ENCODE assay signal across 14 mouse cellular contexts in genomic region chr4:98778219-98778618, GRCm38 (mm10). TPM values are rescaled to one million over a fixed set of nuclear protein-coding genes. Genes with fewer than 3 reads are reported as not detected.
A peak's percentile ranks its signal among the peaks of the same experiment; 100 is the strongest.
DNase-seq lines count a peak whose midpoint lies in the region; ATAC-seq and TF ChIP-seq lines count a peak whose summit lies in the region.
"Had no signal": no experiment of that assay in that cellular context is flagged by ENCODE, and none has a peak within 500 bp of the region (broad histone marks: within the 10 kb centered on the region; RNA-seq: fewer than 3 reads in every experiment).

No protein-coding gene starts in this region.

- DNase-seq in heart, postnatal 0 days (ENCODE audit: low spot score), result no peak
- no peak for DNase-seq in heart, adult 18-20 months
- DNase-seq in midbrain, embryonic 14.5 days, result no peak
- no peak for DNase-seq in urinary bladder, postnatal 36 days (ENCODE audit: low spot score in 2 of 2)
- DNase-seq in left cerebral cortex, adult 18-20 months (ENCODE audit: low spot score in 2 of 2), result no peak
- DNase-seq in kidney, postnatal 4 days, result no peak
- DNase-seq: adrenal gland, adult 8-10 months; kidney, postnatal 14 days; liver; thymus, adult 18-20 months had no signal

- TF ChIP-seq CTCF in heart, postnatal 0 days (IDR thresholded peaks at IDR 0.05; ENCODE audit: low read depth), result no peak

- H3K4me2 ChIP-seq in heart, postnatal 0 days (ENCODE audit: low read depth, low read length), result peak overlapping the region; percentile 29
- H3K4me2 ChIP-seq in embryonic facial prominence, embryonic 12.5 days (replicated peaks), result peak overlapping the region; percentile 22
- H3K4me2 ChIP-seq in forebrain, embryonic 16.5 days (ENCODE audit: low read length), result 0 out of 2 replicates have a peak overlapping the region, but pooled peaks have one; percentile 13
- peak overlapping the region; percentile 37 for H3K4me2 ChIP-seq in midbrain, embryonic 14.5 days (ENCODE audit: low read length)

- H3K36me3 ChIP-seq in heart, postnatal 0 days (replicated peaks; ENCODE audit: control insufficient read depth, insufficient read depth, low read length), result no peaks in the 10 kb centered on the region
- peaks cover 11% of the 10 kb centered on the region; the same call in 1 of the 2 replicates for H3K36me3 ChIP-seq in embryonic facial prominence, embryonic 12.5 days
- no peaks in the 10 kb centered on the region for H3K36me3 ChIP-seq in forebrain, embryonic 16.5 days (ENCODE audit: control insufficient read depth, insufficient read depth)
- no peaks in the 10 kb centered on the region for H3K36me3 ChIP-seq in midbrain, embryonic 14.5 days (ENCODE audit: control insufficient read depth, insufficient read depth, low read length)
- H3K36me3 ChIP-seq: G1E had no signal

- 15% methylated on average over 16 of the region's 16 CpGs for WGBS in heart, postnatal 0 days
- 17% methylated on average over 16 of the region's 16 CpGs for WGBS in embryonic facial prominence, embryonic 12.5 days
- 12% methylated on average over 16 of the region's 16 CpGs for WGBS in forebrain, embryonic 16.5 days
- 19% methylated on average over 16 of the region's 16 CpGs for WGBS in midbrain, embryonic 14.5 days

- no peak overlapping the region for H3K27ac ChIP-seq in heart, postnatal 0 days (ENCODE audit: low read depth)
- peak overlapping the region; percentile 76 for H3K27ac ChIP-seq in embryonic facial prominence, embryonic 12.5 days
- no peak overlapping the region for H3K27ac ChIP-seq in forebrain, embryonic 16.5 days (ENCODE audit: low read length)
- H3K27ac ChIP-seq in midbrain, embryonic 14.5 days (replicated peaks; ENCODE audit: low read depth, low read length), result no peak overlapping the region

- no peak overlapping the region for H3K4me3 ChIP-seq in heart, postnatal 0 days (ENCODE audit: low read depth, low read length)
- H3K4me3 ChIP-seq in embryonic facial prominence, embryonic 12.5 days, result no peak overlapping the region
- H3K4me3 ChIP-seq in forebrain, embryonic 16.5 days (replicated peaks; ENCODE audit: low read length), result no peak overlapping the region
- H3K4me3 ChIP-seq in midbrain, embryonic 14.5 days (replicated peaks; ENCODE audit: low read depth, low read length), result no peak overlapping the region

- H3K9ac ChIP-seq in heart, postnatal 0 days (replicated peaks; ENCODE audit: low read depth, low read length), result no peak overlapping the region
- no peak overlapping the region for H3K9ac ChIP-seq in embryonic facial prominence, embryonic 12.5 days
- no peak overlapping the region for H3K9ac ChIP-seq in forebrain, embryonic 16.5 days (replicated peaks; ENCODE audit: low read depth, low read length)
- H3K9ac ChIP-seq in midbrain, embryonic 14.5 days (replicated peaks; ENCODE audit: low read length), result no peak overlapping the region

- TF ChIP-seq EP300 in heart, postnatal 0 days (IDR thresholded peaks at IDR 0.05; ENCODE audit: low read depth), result no peak

- no peaks in the 10 kb centered on the region; the same call in 1 of the 2 replicates for H3K4me1 ChIP-seq in heart, postnatal 0 days (ENCODE audit: control insufficient read depth, insufficient read depth)
- peaks cover 44% of the 10 kb centered on the region for H3K4me1 ChIP-seq in embryonic facial prominence, embryonic 12.5 days
- H3K4me1 ChIP-seq in forebrain, embryonic 16.5 days (replicated peaks; ENCODE audit: control insufficient read depth, insufficient read depth, low read length), result no peaks in the 10 kb centered on the region; the same call in 1 of the 2 replicates
- peaks cover 4% of the 10 kb centered on the region; the same call in 1 of the 2 replicates for H3K4me1 ChIP-seq in midbrain, embryonic 14.5 days (ENCODE audit: control insufficient read depth, insufficient read depth, low read length)

- peaks cover 13% of the 10 kb centered on the region; the same call in 1 of the 2 replicates for H3K27me3 ChIP-seq in heart, postnatal 0 days (ENCODE audit: control insufficient read depth, insufficient read depth, low read length)
- no peaks in the 10 kb centered on the region for H3K27me3 ChIP-seq in embryonic facial prominence, embryonic 12.5 days
- H3K27me3 ChIP-seq in forebrain, embryonic 16.5 days (replicated peaks; ENCODE audit: control insufficient read depth, insufficient read depth, low read length), result no peaks in the 10 kb centered on the region
- H3K27me3 ChIP-seq in midbrain, embryonic 14.5 days (ENCODE audit: control insufficient read depth, insufficient read depth, low read length), result no peaks in the 10 kb centered on the region

- no peaks in the 10 kb centered on the region for H3K9me3 ChIP-seq in heart, postnatal 0 days (replicated peaks; ENCODE audit: control insufficient read depth, low read length)
- H3K9me3 ChIP-seq in embryonic facial prominence, embryonic 12.5 days, result no peaks in the 10 kb centered on the region
- no peaks in the 10 kb centered on the region for H3K9me3 ChIP-seq in forebrain, embryonic 16.5 days (ENCODE audit: control insufficient read depth, low read length)
- H3K9me3 ChIP-seq in midbrain, embryonic 14.5 days (ENCODE audit: control insufficient read depth, low read length), result no peaks in the 10 kb centered on the region

- no peak for ATAC-seq in heart, postnatal 0 days (ENCODE audit: insufficient read depth, low read depth)
- no peak for ATAC-seq in embryonic facial prominence, embryonic 12.5 days (ENCODE audit: insufficient number of reproducible peaks, insufficient read depth, low FRiP score, low TSS enrichment)
- ATAC-seq in forebrain, embryonic 16.5 days, result no peak
- no peak for ATAC-seq in midbrain, embryonic 14.5 days (ENCODE audit: low FRiP score, low TSS enrichment)

RNA-seq across cellular contexts. Expression of gene Kank4, which starts 39.1 kb away (rescaled TPM):
- 1.1 and 3.3 TPM in 2 replicates for total RNA-seq in heart, postnatal 0 days (2014; rRNA removed; ENCODE audit: low replicate concordance)
- 0.22 and 0.38 TPM in 2 replicates for polyA plus RNA-seq in heart, postnatal 0 days (2015; fragmentation: Nextera tagmentation; extraction: Ambion mirVana)
- total RNA-seq in heart, adult 18-20 months (2021), result under 1 TPM; 0.52 to 0.72 TPM
- polyA plus RNA-seq in embryonic facial prominence, embryonic 12.5 days (2016; fragmentation: Nextera tagmentation; extraction: Ambion mirVana), result 2.7 and 2.8 TPM in 2 replicates
- 0.29 and 0.46 TPM in 2 replicates for polyA plus RNA-seq in forebrain, embryonic 16.5 days (2015; fragmentation: Nextera tagmentation; extraction: Ambion mirVana)
- polyA plus RNA-seq in midbrain, embryonic 14.5 days (2014; fragmentation: Nextera tagmentation; extraction: Ambion mirVana), result 0.36 and 0.50 TPM in 2 replicates
- total RNA-seq in left cerebral cortex, adult 18-20 months (2021), result 1 to 10 TPM; 3.8 to 4.4 TPM
- polyA plus RNA-seq: G1E had no signal

RNA-seq across cellular contexts. Expression of gene I0C0044D17Rik, which starts 45.4 kb away (rescaled TPM):
- not detected in 2 replicates for total RNA-seq in heart, postnatal 0 days (2014; rRNA removed; ENCODE audit: low replicate concordance)
- not detected in 2 replicates for polyA plus RNA-seq in heart, postnatal 0 days (2015; fragmentation: Nextera tagmentation; extraction: Ambion mirVana)
- total RNA-seq in heart, adult 18-20 months (2021), result not detected
- not detected in 2 replicates for polyA plus RNA-seq in embryonic facial prominence, embryonic 12.5 days (2016; fragmentation: Nextera tagmentation; extraction: Ambion mirVana)
- not detected in 2 replicates for polyA plus RNA-seq in forebrain, embryonic 16.5 days (2015; fragmentation: Nextera tagmentation; extraction: Ambion mirVana)
- polyA plus RNA-seq in midbrain, embryonic 14.5 days (2014; fragmentation: Nextera tagmentation; extraction: Ambion mirVana), result not detected in 2 replicates
- not detected for total RNA-seq in left cerebral cortex, adult 18-20 months (2021)
- total RNA-seq: adrenal gland, adult 8-10 months; G1E; gastrocnemius, adult 18-20 months had no signal
- polyA plus RNA-seq: G1E had no signal

RNA-seq across cellular contexts. Expression of gene L1td1, which starts 51.7 kb away (rescaled TPM):
- 0.11 TPM in 1 of 2 replicates, not detected in the other for total RNA-seq in heart, postnatal 0 days (2014; rRNA removed; ENCODE audit: low replicate concordance)
- not detected in 2 replicates for polyA plus RNA-seq in heart, postnatal 0 days (2015; fragmentation: Nextera tagmentation; extraction: Ambion mirVana)
- total RNA-seq in heart, adult 18-20 months (2021), result under 1 TPM in 1 of 2 experiments, not detected in 1; 0.07 TPM
- 0.46 TPM in 2 replicates for polyA plus RNA-seq in embryonic facial prominence, embryonic 12.5 days (2016; fragmentation: Nextera tagmentation; extraction: Ambion mirVana)
- polyA plus RNA-seq in forebrain, embryonic 16.5 days (2015; fragmentation: Nextera tagmentation; extraction: Ambion mirVana), result not detected in 2 replicates
- polyA plus RNA-seq in midbrain, embryonic 14.5 days (2014; fragmentation: Nextera tagmentation; extraction: Ambion mirVana), result 0.07 TPM in 1 of 2 replicates, not detected in the other
- total RNA-seq in left cerebral cortex, adult 18-20 months (2021), result under 1 TPM in 1 of 2 experiments, not detected in 1; 0.14 TPM
- total RNA-seq: gastrocnemius, adult 18-20 months had no signal
- polyA plus RNA-seq: G1E had no signal
